Mouse (Mus musculus): ENCODE measurements around the gene Ube3c.

Gene Ube3c

DNA sequence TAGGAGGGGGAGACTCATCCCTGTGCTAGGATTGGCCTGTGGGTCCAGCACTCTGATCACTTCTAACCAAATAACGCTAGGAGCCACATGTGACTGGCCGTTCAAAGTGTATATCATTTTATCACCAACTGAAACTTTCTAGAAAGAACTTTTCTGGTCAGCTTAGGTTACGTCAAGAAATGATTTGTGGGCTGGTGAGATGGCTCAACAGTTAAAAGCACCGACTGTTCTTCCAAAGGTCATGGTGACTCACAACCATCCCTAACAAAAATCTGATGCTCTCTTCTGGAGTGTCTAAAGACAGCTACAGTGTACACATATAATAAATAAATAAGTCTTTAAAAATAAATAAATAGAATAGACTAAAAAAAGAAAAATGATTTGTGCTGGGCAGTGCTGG lies 103.5 kb downstream of the Ube3c start:
- DNase-seq (ENCODE audit: low spot score in 2 of 2) = no peak

DNA sequence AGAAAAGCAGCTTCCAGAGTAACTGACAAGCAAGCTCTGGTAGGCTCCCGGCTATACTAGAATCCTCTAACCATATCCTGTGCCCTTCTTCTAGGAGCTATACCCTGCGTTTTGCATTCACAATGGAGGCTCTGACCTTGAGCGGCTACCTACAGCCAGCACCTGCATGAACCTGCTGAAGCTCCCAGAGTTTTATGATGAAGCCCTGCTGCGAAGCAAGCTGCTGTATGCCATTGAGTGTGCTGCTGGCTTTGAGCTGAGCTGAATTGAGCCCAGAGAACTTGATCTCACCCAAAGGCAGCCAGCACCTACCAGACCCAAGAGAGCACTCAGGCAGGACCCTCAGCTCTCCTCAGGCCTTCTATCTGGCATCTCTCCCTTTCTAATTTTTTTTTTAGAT lies 105.3 kb downstream of the Ube3c start:
- no peak for DNase-seq (ENCODE audit: low spot score in 2 of 2)

GRCm38 (mm10) chr5:29676445-29676844 lies 107.4 kb downstream of the Ube3c start:
- no peak for DNase-seq (ENCODE audit: low spot score in 2 of 2)

DNA sequence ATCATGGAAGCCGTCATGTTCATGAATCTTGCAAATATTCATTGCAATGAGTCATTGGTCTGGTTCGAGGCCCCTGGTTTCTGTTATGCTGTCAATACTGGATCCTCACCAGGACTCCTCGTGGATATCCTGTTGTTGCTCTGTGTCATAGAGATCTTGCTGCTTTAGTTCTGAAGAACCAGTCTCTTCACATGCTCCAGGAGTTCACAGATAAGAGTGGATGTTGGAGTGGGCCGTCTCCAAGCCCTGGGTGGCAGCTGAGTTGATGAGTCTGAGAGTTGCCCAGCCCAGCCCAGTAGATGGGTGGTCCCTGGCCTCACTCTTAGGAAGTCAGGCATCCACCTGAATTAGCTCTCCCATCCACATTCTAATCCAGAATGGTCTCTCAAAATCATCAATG lies 116.0 kb downstream of the Ube3c start:
- no peak for DNase-seq (ENCODE audit: low spot score in 2 of 2)

DNA sequence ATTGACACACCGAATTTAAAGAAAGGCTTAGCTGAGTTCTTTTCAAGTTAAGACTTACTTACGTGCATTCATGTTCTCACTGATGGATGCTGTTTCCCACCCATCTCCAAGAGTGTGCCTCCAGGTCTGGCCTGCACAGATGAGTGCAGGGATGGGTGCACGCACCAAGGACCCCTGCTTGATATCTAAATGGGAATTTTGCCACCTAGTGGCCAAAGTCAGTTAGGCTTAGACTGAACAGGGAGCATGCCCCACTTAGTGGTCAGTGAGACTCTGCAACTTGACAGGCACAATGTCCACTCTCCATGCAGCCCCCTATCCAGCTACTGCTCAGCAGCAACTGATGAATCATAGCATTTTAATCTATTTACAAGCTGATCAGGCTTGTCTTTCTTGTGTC lies 118.6 kb downstream of the Ube3c start:
- no peak for DNase-seq (ENCODE audit: low spot score in 2 of 2)

DNA sequence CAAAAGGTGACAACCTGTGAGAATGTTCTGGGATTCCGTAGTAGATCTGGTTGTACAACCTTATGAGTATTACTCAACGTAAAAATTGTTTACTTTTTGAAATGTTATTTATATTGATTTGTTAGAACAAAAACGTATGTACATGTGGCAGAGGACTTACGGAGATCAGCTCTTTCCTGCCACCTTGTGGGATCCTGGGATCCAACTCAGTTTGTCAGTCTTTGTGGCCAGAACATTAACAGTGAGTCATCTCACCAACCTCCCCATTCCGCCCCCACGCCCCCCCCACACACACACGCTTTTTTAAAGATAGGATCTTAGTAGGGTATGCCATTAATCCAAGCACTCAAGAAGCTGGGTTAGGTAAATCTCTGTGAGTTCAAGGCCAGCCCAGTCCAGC lies 119.3 kb downstream of the Ube3c start:
- DNase-seq (ENCODE audit: low spot score in 2 of 2) = no peak

DNA sequence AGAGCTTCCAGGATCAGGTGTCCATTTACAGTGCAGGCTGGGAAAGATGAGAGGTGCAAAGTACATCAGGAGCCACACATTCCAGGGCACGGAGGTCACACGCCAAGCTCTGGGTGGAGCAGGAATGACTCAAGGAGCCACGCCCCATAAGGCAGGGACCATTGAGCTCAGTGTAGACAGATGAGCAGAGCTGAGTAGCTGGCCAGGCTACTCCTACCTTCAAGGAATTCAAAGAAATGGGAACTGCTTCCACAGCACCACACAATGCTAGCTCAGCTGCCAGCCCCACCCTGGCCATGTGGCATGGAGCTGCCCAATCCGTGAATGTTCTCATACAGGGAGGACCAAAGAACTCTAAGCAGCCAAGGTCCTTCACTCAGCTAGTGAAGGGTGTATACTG lies 129.5 kb downstream of the Ube3c start:
- DNase-seq (ENCODE audit: low spot score in 2 of 2) = peak in 1 of 2 experiments; percentile 19

GRCm38 (mm10) chr5:29699520-29700202 lies 130.6 kb downstream of the Ube3c start:
- DNase-seq (ENCODE audit: low spot score in 2 of 2) = peak; percentile 48 to 61

GRCm38 (mm10) chr5:29707241-29707640 lies 138.2 kb downstream of the Ube3c start:
- no peak for DNase-seq (ENCODE audit: low spot score in 2 of 2)

- no peak for DNase-seq (ENCODE audit: low spot score in 2 of 2)
Measured at GRCm38 (mm10) chr5:29708258-29708657, 139.2 kb downstream of the Ube3c start.

GRCm38 (mm10) chr5:29711631-29712030 lies 142.6 kb downstream of the Ube3c start:
- DNase-seq (ENCODE audit: low spot score in 2 of 2) = no peak

GRCm38 (mm10) chr5:29712906-29713305 lies 143.9 kb downstream of the Ube3c start:
- DNase-seq (ENCODE audit: low spot score in 2 of 2) = no peak

GRCm38 (mm10) chr5:29721159-29721558 lies 152.1 kb downstream of the Ube3c start:
- no peak for DNase-seq (ENCODE audit: low spot score in 2 of 2)

DNA sequence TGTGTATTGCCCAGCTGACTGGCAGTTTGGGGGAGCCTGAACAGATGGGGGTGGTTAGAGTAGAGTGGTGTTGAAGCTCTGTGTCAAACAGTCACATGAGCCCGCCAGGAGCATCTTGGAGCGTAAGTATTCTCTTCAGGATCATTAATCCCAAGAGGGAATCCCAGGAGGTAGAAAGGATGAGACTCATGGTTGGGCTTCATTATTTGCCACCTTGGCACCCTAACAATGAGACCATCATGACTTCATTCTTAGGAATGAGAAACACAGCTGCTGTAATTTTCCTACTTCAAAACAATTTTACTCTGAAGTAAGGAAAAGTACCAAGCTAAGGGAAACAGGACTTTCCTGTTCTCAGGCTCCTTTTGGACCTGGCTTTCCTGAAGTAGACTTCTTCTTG lies 156.3 kb downstream of the Ube3c start:
- no peak for DNase-seq (ENCODE audit: low spot score in 2 of 2)
